Mouse (Mus musculus): Measurements from ENCODE around the gene Plxnd1. TPM values are rescaled to one million over a fixed set of nuclear protein-coding genes. Genes with fewer than 3 reads are reported as not detected.

Gene Plxnd1
- polyA plus RNA-seq, 1 experiment from 2014 or later: 8.5 TPM

GRCm38 (mm10) chr6:115989032-115989431 lies 5.8 kb downstream of the Plxnd1 start:
- no peak overlapping the region for H3K4me3 ChIP-seq (ENCODE audit: low read length)
- no peak overlapping the region for H3K4me2 ChIP-seq (ENCODE audit: low read length)
- no peak for ATAC-seq
- no peak overlapping the region for H3K9ac ChIP-seq (ENCODE audit: low read depth, low read length)
- peaks cover 29% of the 10 kb centered on the region for H3K4me1 ChIP-seq (ENCODE audit: control insufficient read depth, insufficient read depth, low read depth, low read length)
- H3K9me3 ChIP-seq (ENCODE audit: control insufficient read depth, low read length): no peaks in the 10 kb centered on the region
- 72% methylated on average over 5 of the region's 5 CpGs for WGBS
- no peak overlapping the region for H3K27ac ChIP-seq (ENCODE audit: low read depth, low read length)
- no peaks in the 10 kb centered on the region for H3K36me3 ChIP-seq (ENCODE audit: control insufficient read depth, insufficient read depth, low read length)
- peaks cover 26% of the 10 kb centered on the region for H3K27me3 ChIP-seq (replicated peaks; ENCODE audit: control insufficient read depth, insufficient read depth, low read length)

DNA sequence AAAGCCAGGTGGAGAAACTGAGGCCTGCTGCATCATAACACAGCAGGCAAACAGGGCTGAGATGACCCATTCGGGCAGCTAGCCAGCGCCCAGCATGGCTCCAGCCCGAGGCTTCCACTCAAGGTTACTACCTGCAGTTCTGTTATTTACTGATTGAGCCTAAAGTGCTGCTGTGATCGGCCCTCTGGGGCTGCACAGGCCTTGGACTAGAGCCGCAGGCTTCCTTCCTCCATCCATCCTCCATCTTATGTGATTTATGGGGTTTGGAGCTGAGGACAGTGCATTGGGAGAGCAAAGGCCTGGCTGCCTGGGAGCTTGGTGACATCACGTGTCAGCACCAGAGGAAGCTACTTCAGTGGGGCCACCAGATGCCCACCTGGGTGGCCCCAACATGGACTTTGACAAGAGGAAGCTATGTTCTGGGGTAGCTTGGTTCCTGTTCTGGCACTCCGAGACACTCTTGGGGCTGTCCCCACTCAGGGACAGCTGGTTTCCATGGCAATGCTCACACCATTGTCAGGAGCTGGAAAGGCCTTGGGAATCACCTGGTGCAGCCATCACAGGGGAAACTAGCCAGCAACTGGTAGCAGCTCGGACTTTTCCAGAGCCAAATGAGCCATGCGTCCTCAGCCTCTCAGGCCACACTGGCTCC lies 7.6 kb downstream of the Plxnd1 start:
- ATAC-seq: no peak
- Histone ChIP-seq H3K4me3 (ENCODE audit: low read length) (no peak overlapping the region), H3K4me2 (ENCODE audit: low read length) (no peak overlapping the region), H3K36me3 (ENCODE audit: control insufficient read depth, insufficient read depth, low read length) (no peaks in the 10 kb centered on the region), H3K9me3 (ENCODE audit: control insufficient read depth, low read length) (no peaks in the 10 kb centered on the region), H3K27me3 (replicated peaks; ENCODE audit: control insufficient read depth, insufficient read depth, low read length) (peaks cover 9% of the 10 kb centered on the region), H3K27ac (ENCODE audit: low read depth, low read length) (no peak overlapping the region; the same call in 1 of the 2 replicates), H3K9ac (ENCODE audit: low read depth, low read length) (no peak overlapping the region; the same call in none of the 2 replicates), H3K4me1 (ENCODE audit: control insufficient read depth, insufficient read depth, low read depth, low read length) (peaks cover 21% of the 10 kb centered on the region)
- WGBS: 58% methylated on average over 9 of the region's 9 CpGs

GRCm38 (mm10) chr6:115986472-115987095 lies 8.2 kb downstream of the Plxnd1 start:
- Histone ChIP-seq H3K9ac (ENCODE audit: low read depth, low read length) (no peak overlapping the region; the same call in 1 of the 2 replicates), H3K9me3 (ENCODE audit: control insufficient read depth, low read length) (no peaks in the 10 kb centered on the region), H3K4me1 (ENCODE audit: control insufficient read depth, insufficient read depth, low read depth, low read length) (peaks cover 21% of the 10 kb centered on the region), H3K4me3 (ENCODE audit: low read length) (no peak overlapping the region), H3K27ac (ENCODE audit: low read depth, low read length) (no peak overlapping the region), H3K27me3 (replicated peaks; ENCODE audit: control insufficient read depth, insufficient read depth, low read length) (0 out of 2 replicates have a peak, but pooled peaks cover 4% of the 10 kb centered on the region), H3K4me2 (ENCODE audit: low read length) (no peak overlapping the region), H3K36me3 (ENCODE audit: control insufficient read depth, insufficient read depth, low read length) (no peaks in the 10 kb centered on the region)
- WGBS: 48% methylated on average over 12 of the region's 12 CpGs
- no peak for ATAC-seq

GRCm38 (mm10) chr6:115985622-115986021 lies 9.2 kb downstream of the Plxnd1 start:
- peaks cover 21% of the 10 kb centered on the region for H3K4me1 ChIP-seq (ENCODE audit: control insufficient read depth, insufficient read depth, low read depth, low read length)
- no peak for ATAC-seq
- no peak overlapping the region for H3K4me2 ChIP-seq (ENCODE audit: low read length)
- no peak overlapping the region for H3K9ac ChIP-seq (ENCODE audit: low read depth, low read length)
- H3K36me3 ChIP-seq (ENCODE audit: control insufficient read depth, insufficient read depth, low read length): no peaks in the 10 kb centered on the region
- H3K27me3 ChIP-seq (replicated peaks; ENCODE audit: control insufficient read depth, insufficient read depth, low read length): 0 out of 2 replicates have a peak, but pooled peaks cover 2% of the 10 kb centered on the region
- no peaks in the 10 kb centered on the region for H3K9me3 ChIP-seq (ENCODE audit: control insufficient read depth, low read length)
- 65% methylated on average over 9 of the region's 9 CpGs for WGBS
- no peak overlapping the region for H3K27ac ChIP-seq (ENCODE audit: low read depth, low read length)
- no peak overlapping the region for H3K4me3 ChIP-seq (ENCODE audit: low read length)

- Histone ChIP-seq H3K36me3 (ENCODE audit: control insufficient read depth, insufficient read depth, low read length) (no peaks in the 10 kb centered on the region), H3K9me3 (ENCODE audit: control insufficient read depth, low read length) (no peaks in the 10 kb centered on the region), H3K27ac (ENCODE audit: low read depth, low read length) (no peak overlapping the region), H3K27me3 (replicated peaks; ENCODE audit: control insufficient read depth, insufficient read depth, low read length) (0 out of 2 replicates have a peak, but pooled peaks cover 2% of the 10 kb centered on the region), H3K4me2 (ENCODE audit: low read length) (no peak overlapping the region), H3K4me3 (ENCODE audit: low read length) (no peak overlapping the region), H3K9ac (ENCODE audit: low read depth, low read length) (no peak overlapping the region), H3K4me1 (ENCODE audit: control insufficient read depth, insufficient read depth, low read depth, low read length) (peaks cover 21% of the 10 kb centered on the region)
- ATAC-seq: no peak
- WGBS: 59% methylated on average over 7 of the region's 7 CpGs
These were observed 10.2 kb downstream of the Plxnd1 start for GRCm38 (mm10) chr6:115984580-115984979.

GRCm38 (mm10) chr6:115983306-115984038 lies 11.3 kb downstream of the Plxnd1 start:
- Histone ChIP-seq H3K9ac (ENCODE audit: low read depth, low read length) (no peak overlapping the region), H3K36me3 (ENCODE audit: control insufficient read depth, insufficient read depth, low read length) (no peaks in the 10 kb centered on the region), H3K4me3 (ENCODE audit: low read length) (no peak overlapping the region), H3K9me3 (ENCODE audit: control insufficient read depth, low read length) (no peaks in the 10 kb centered on the region), H3K4me1 (ENCODE audit: control insufficient read depth, insufficient read depth, low read depth, low read length) (peaks cover 21% of the 10 kb centered on the region), H3K27ac (ENCODE audit: low read depth, low read length) (no peak overlapping the region), H3K4me2 (ENCODE audit: low read length) (no peak overlapping the region), H3K27me3 (replicated peaks; ENCODE audit: control insufficient read depth, insufficient read depth, low read length) (no peaks in the 10 kb centered on the region)
- 55% methylated on average over 12 of the region's 12 CpGs for WGBS
- ATAC-seq: no peak

GRCm38 (mm10) chr6:115982889-115983288 lies 11.9 kb downstream of the Plxnd1 start:
- H3K4me3 ChIP-seq (ENCODE audit: low read length): no peak overlapping the region
- 68% methylated on average over 7 of the region's 7 CpGs for whole genome bisulfite sequencing
- no peak for ATAC-seq
- H3K4me1 ChIP-seq (ENCODE audit: control insufficient read depth, insufficient read depth, low read depth, low read length): peaks cover 21% of the 10 kb centered on the region
- H3K27me3 ChIP-seq (replicated peaks; ENCODE audit: control insufficient read depth, insufficient read depth, low read length): no peaks in the 10 kb centered on the region
- H3K36me3 ChIP-seq (ENCODE audit: control insufficient read depth, insufficient read depth, low read length): no peaks in the 10 kb centered on the region
- H3K9me3 ChIP-seq (ENCODE audit: control insufficient read depth, low read length): no peaks in the 10 kb centered on the region
- H3K27ac ChIP-seq (ENCODE audit: low read depth, low read length): no peak overlapping the region
- H3K9ac ChIP-seq (ENCODE audit: low read depth, low read length): no peak overlapping the region
- no peak overlapping the region for H3K4me2 ChIP-seq (ENCODE audit: low read length)

DNA sequence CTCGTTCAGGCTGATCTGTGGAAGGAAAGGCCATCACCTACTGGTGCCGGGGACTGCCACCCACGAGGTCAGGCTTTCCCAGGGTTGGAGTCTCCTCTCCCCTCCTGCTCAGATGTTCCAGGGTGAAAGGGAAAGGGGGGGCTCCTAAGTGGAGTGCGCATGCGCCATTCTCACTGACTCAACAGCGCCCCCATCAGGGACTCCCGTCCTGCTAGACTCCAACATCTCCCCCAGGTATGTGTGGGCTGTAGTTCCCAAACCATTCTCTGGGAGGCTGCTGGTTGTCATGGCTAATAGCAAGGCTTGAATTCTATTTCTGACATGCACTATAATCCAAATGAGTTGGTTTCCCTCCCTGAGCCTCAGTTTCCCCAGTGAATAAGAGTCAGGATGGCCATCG lies 16.2 kb downstream of the Plxnd1 start:
- Histone ChIP-seq H3K9me3 (ENCODE audit: control insufficient read depth, low read length) (no peaks in the 10 kb centered on the region), H3K4me3 (ENCODE audit: low read length) (no peak overlapping the region), H3K9ac (ENCODE audit: low read depth, low read length) (no peak overlapping the region), H3K27me3 (replicated peaks; ENCODE audit: control insufficient read depth, insufficient read depth, low read length) (no peaks in the 10 kb centered on the region), H3K27ac (ENCODE audit: low read depth, low read length) (no peak overlapping the region), H3K36me3 (ENCODE audit: control insufficient read depth, insufficient read depth, low read length) (no peaks in the 10 kb centered on the region), H3K4me1 (ENCODE audit: control insufficient read depth, insufficient read depth, low read depth, low read length) (peaks cover 6% of the 10 kb centered on the region; the same call in 1 of the 2 replicates), H3K4me2 (ENCODE audit: low read length) (no peak overlapping the region)
- no peak for ATAC-seq
- 71% methylated on average over 8 of the region's 8 CpGs for WGBS

DNA sequence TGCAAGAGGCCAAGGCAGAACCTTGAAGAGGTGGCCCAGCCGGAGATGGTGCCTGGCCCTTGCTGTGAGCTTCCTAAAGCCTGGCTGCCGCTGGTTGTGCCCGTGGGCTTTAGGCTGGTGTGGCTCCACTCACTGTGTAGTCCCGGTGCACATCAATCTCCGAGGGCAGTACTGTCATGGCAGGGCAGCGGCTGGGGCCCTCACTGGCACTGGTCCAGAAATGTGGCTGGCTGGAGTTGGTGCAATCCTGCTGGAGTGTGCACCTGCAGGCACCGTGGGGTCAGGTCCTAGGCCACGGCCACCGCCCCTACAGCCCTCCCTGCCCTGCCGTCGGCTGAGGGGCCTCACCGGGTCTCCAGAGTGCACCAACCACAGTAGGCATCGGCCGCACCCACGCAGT lies 17.0 kb downstream of the Plxnd1 start:
- Histone ChIP-seq H3K9ac (ENCODE audit: low read depth, low read length) (no peak overlapping the region), H3K4me3 (ENCODE audit: low read length) (no peak overlapping the region), H3K27me3 (replicated peaks; ENCODE audit: control insufficient read depth, insufficient read depth, low read length) (no peaks in the 10 kb centered on the region), H3K27ac (ENCODE audit: low read depth, low read length) (no peak overlapping the region), H3K36me3 (ENCODE audit: control insufficient read depth, insufficient read depth, low read length) (no peaks in the 10 kb centered on the region), H3K4me1 (ENCODE audit: control insufficient read depth, insufficient read depth, low read depth, low read length) (peaks cover 7% of the 10 kb centered on the region; the same call in 1 of the 2 replicates), H3K4me2 (ENCODE audit: low read length) (no peak overlapping the region), H3K9me3 (ENCODE audit: control insufficient read depth, low read length) (no peaks in the 10 kb centered on the region)
- 81% methylated on average over 15 of the region's 15 CpGs for WGBS
- no peak for ATAC-seq

All from hindbrain, embryonic 16.5 days (tissue).